Mouse (Mus musculus): ENCODE measurements at regions not wholly inside any gene's neighbourhood (a gene's known extent, or its start where the extent isn't known, plus 50 kb on each side); places are given as distances from the start of the nearest gene placed in this dataset.

GRCm38 (mm10) chr1:183820555-183820954 lies 192.5 kb upstream of the Dusp10 start:
- TF ChIP-seq MYOD1 (IDR thresholded peaks at IDR 0.05; ENCODE audit: control insufficient read depth, insufficient read length, low read depth), result no peak
- TF ChIP-seq CEBPB (IDR thresholded peaks at IDR 0.05; ENCODE audit: low read depth), result no peak
- no peak for TF ChIP-seq USF1 (IDR thresholded peaks at IDR 0.05; ENCODE audit: low read depth)
- TF ChIP-seq CTCF (IDR thresholded peaks at IDR 0.05; ENCODE audit: control insufficient read depth, insufficient read depth, insufficient read length), result no peak
- no peak for TF ChIP-seq MYOG (IDR thresholded peaks at IDR 0.05; ENCODE audit: control insufficient read depth, extremely low read depth, insufficient read length)
- TF ChIP-seq MAX (IDR thresholded peaks at IDR 0.05), result no peak
- Histone ChIP-seq H3K79me2 (ENCODE audit: control insufficient read depth, insufficient read depth) (no peaks in the 10 kb centered on the region), H3K79me3 (ENCODE audit: low read depth) (no peaks in the 10 kb centered on the region), H3K27me3 (ENCODE audit: control insufficient read depth, insufficient read depth, insufficient read length) (no peaks in the 10 kb centered on the region), H3K36me3 (ENCODE audit: control insufficient read depth, insufficient read depth) (no peaks in the 10 kb centered on the region), H3ac (ENCODE audit: control insufficient read depth, insufficient read length, low read depth) (no peak overlapping the region), H3K4me3 (ENCODE audit: insufficient read depth, poor library complexity, severe bottlenecking) (no peak overlapping the region)

- Histone ChIP-seq H3K79me3 (ENCODE audit: low read depth) (no peaks in the 10 kb centered on the region), H3K27me3 (ENCODE audit: control insufficient read depth, insufficient read depth, insufficient read length) (no peaks in the 10 kb centered on the region), H3K36me3 (ENCODE audit: control insufficient read depth, insufficient read depth) (no peaks in the 10 kb centered on the region), H3ac (ENCODE audit: control insufficient read depth, insufficient read length, low read depth) (no peak overlapping the region), H3K4me3 (ENCODE audit: insufficient read depth, poor library complexity, severe bottlenecking) (no peak overlapping the region), H3K79me2 (ENCODE audit: control insufficient read depth, insufficient read depth) (no peaks in the 10 kb centered on the region)
- TF ChIP-seq USF1 (IDR thresholded peaks at IDR 0.05; ENCODE audit: low read depth) (no peak), MYOD1 (IDR thresholded peaks at IDR 0.05; ENCODE audit: control insufficient read depth, insufficient read length, low read depth) (no peak), CTCF (IDR thresholded peaks at IDR 0.05; ENCODE audit: control insufficient read depth, insufficient read depth, insufficient read length) (no peak), FOSL1 (IDR thresholded peaks at IDR 0.05; ENCODE audit: insufficient read depth, low read length, poor library complexity, severe bottlenecking) (no peak)
Observed at GRCm38 (mm10) chr1:183826300-183826699, 186.8 kb upstream of the Dusp10 start.

GRCm38 (mm10) chr1:183845135-183845534 lies 168.0 kb upstream of the Dusp10 start:
- no peaks in the 10 kb centered on the region for H3K79me3 ChIP-seq (ENCODE audit: low read depth)
- no peak overlapping the region for H3K4me3 ChIP-seq (ENCODE audit: insufficient read depth, poor library complexity, severe bottlenecking)
- TF ChIP-seq USF1 (IDR thresholded peaks at IDR 0.05; ENCODE audit: low read depth) (no peak), CEBPB (IDR thresholded peaks at IDR 0.05; ENCODE audit: low read depth) (no peak), MAX (IDR thresholded peaks at IDR 0.05) (no peak), CTCF (IDR thresholded peaks at IDR 0.05; ENCODE audit: control insufficient read depth, insufficient read depth, insufficient read length) (no peak), MYOG (IDR thresholded peaks at IDR 0.05; ENCODE audit: control insufficient read depth, extremely low read depth, insufficient read length) (no peak), MYOD1 (IDR thresholded peaks at IDR 0.05; ENCODE audit: control insufficient read depth, insufficient read length, low read depth) (no peak), FOSL1 (IDR thresholded peaks at IDR 0.05; ENCODE audit: insufficient read depth, low read length, poor library complexity, severe bottlenecking) (no peak)
- no peaks in the 10 kb centered on the region for H3K27me3 ChIP-seq (ENCODE audit: control insufficient read depth, insufficient read depth, insufficient read length)
- no peak overlapping the region for H3ac ChIP-seq (ENCODE audit: control insufficient read depth, insufficient read length, low read depth)
- H3K36me3 ChIP-seq (ENCODE audit: control insufficient read depth, insufficient read depth), result no peaks in the 10 kb centered on the region
- H3K79me2 ChIP-seq (ENCODE audit: control insufficient read depth, insufficient read depth), result no peaks in the 10 kb centered on the region

- Histone ChIP-seq H3K79me2 (ENCODE audit: control insufficient read depth, insufficient read depth) (no peaks in the 10 kb centered on the region), H3K36me3 (ENCODE audit: control insufficient read depth, insufficient read depth) (no peaks in the 10 kb centered on the region), H3K79me3 (ENCODE audit: low read depth) (no peaks in the 10 kb centered on the region), H3ac (ENCODE audit: control insufficient read depth, insufficient read length, low read depth) (no peak overlapping the region), H3K27me3 (ENCODE audit: control insufficient read depth, insufficient read depth, insufficient read length) (no peaks in the 10 kb centered on the region), H3K4me3 (ENCODE audit: insufficient read depth, poor library complexity, severe bottlenecking) (no peak overlapping the region)
- TF ChIP-seq USF1 (IDR thresholded peaks at IDR 0.05; ENCODE audit: low read depth) (no peak), MAX (IDR thresholded peaks at IDR 0.05) (no peak), MYOG (IDR thresholded peaks at IDR 0.05; ENCODE audit: control insufficient read depth, extremely low read depth, insufficient read length) (no peak), FOSL1 (IDR thresholded peaks at IDR 0.05; ENCODE audit: insufficient read depth, low read length, poor library complexity, severe bottlenecking) (no peak), CEBPB (IDR thresholded peaks at IDR 0.05; ENCODE audit: low read depth) (no peak), MYOD1 (IDR thresholded peaks at IDR 0.05; ENCODE audit: control insufficient read depth, insufficient read length, low read depth) (no peak), CTCF (IDR thresholded peaks at IDR 0.05; ENCODE audit: control insufficient read depth, insufficient read depth, insufficient read length) (no peak)
Observed at GRCm38 (mm10) chr1:183853956-183854613, 159.0 kb upstream of the Dusp10 start.

GRCm38 (mm10) chr1:183865111-183865510 lies 148.0 kb upstream of the Dusp10 start:
- TF ChIP-seq MYOD1 (IDR thresholded peaks at IDR 0.05; ENCODE audit: control insufficient read depth, insufficient read length, low read depth), result no peak
- TF ChIP-seq MAX (IDR thresholded peaks at IDR 0.05), result no peak
- no peak for TF ChIP-seq CEBPB (IDR thresholded peaks at IDR 0.05; ENCODE audit: low read depth)
- no peak for TF ChIP-seq MYOG (IDR thresholded peaks at IDR 0.05; ENCODE audit: control insufficient read depth, extremely low read depth, insufficient read length)
- no peak for TF ChIP-seq USF1 (IDR thresholded peaks at IDR 0.05; ENCODE audit: low read depth)
- TF ChIP-seq CTCF (IDR thresholded peaks at IDR 0.05; ENCODE audit: control insufficient read depth, insufficient read depth, insufficient read length), result no peak
- no peak for TF ChIP-seq FOSL1 (IDR thresholded peaks at IDR 0.05; ENCODE audit: insufficient read depth, low read length, poor library complexity, severe bottlenecking)
- Histone ChIP-seq H3K36me3 (ENCODE audit: control insufficient read depth, insufficient read depth) (no peaks in the 10 kb centered on the region), H3ac (ENCODE audit: control insufficient read depth, insufficient read length, low read depth) (no peak overlapping the region), H3K79me3 (ENCODE audit: low read depth) (no peaks in the 10 kb centered on the region), H3K27me3 (ENCODE audit: control insufficient read depth, insufficient read depth, insufficient read length) (no peaks in the 10 kb centered on the region), H3K79me2 (ENCODE audit: control insufficient read depth, insufficient read depth) (no peaks in the 10 kb centered on the region), H3K4me3 (ENCODE audit: insufficient read depth, poor library complexity, severe bottlenecking) (no peak overlapping the region)

GRCm38 (mm10) chr1:183865586-183865985 lies 147.5 kb upstream of the Dusp10 start:
- no peak for TF ChIP-seq MAX (IDR thresholded peaks at IDR 0.05)
- TF ChIP-seq MYOD1 (IDR thresholded peaks at IDR 0.05; ENCODE audit: control insufficient read depth, insufficient read length, low read depth), result peak; percentile 36
- TF ChIP-seq CEBPB (IDR thresholded peaks at IDR 0.05; ENCODE audit: low read depth), result no peak
- no peaks in the 10 kb centered on the region for H3K27me3 ChIP-seq (ENCODE audit: control insufficient read depth, insufficient read depth, insufficient read length)
- H3K79me2 ChIP-seq (ENCODE audit: control insufficient read depth, insufficient read depth), result no peaks in the 10 kb centered on the region
- no peaks in the 10 kb centered on the region for H3K36me3 ChIP-seq (ENCODE audit: control insufficient read depth, insufficient read depth)
- H3K4me3 ChIP-seq (ENCODE audit: insufficient read depth, poor library complexity, severe bottlenecking), result no peak overlapping the region
- H3ac ChIP-seq (ENCODE audit: control insufficient read depth, insufficient read length, low read depth), result no peak overlapping the region
- H3K79me3 ChIP-seq (ENCODE audit: low read depth), result no peaks in the 10 kb centered on the region
